Mouse (Mus musculus): ENCODE measurements at regions not wholly inside any gene's neighbourhood (a gene's known extent, or its start where the extent isn't known, plus 50 kb on each side); places are given as distances from the start of the nearest gene placed in this dataset.

DNA sequence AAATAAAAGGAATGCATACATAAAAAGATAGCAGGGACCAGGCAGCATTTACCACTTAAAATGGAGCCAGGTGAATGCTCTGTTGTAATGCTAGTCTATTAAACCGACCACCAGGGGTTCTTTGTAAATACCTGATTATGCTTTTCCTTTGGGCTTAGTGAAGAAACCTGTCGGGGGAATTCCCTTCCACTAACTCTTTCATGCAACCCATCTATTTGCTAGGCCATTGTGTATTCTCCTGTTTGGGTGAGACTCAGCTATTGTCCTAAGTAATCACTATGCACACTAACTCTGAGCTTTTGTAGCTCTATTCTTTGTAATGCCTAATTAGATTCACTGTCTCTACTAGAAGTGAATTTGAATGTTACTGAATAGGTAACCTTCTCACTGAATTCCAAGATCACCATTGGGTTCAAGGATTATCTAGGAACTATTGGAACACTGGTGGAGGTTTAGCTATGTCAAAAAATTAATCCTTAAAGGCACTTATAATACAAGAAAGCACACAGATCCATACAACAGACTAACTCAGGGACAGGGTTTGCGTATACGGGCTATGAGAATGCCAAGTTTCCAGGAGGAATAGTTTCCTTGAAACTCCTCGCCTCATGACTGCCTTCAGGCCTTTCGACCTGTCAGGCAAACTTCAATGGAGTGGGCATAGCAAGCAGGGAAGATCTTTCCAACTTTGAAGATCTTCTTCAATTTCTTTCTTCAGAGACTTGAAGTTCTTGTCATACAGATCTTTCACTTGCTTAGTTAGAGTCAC lies 156.8 kb upstream of the Xrcc4 start:
- TF ChIP-seq CTCF (IDR thresholded peaks at IDR 0.05; ENCODE audit: control insufficient read depth, insufficient read depth, insufficient read length) (no peak), USF1 (IDR thresholded peaks at IDR 0.05; ENCODE audit: low read depth) (no peak), CEBPB (IDR thresholded peaks at IDR 0.05; ENCODE audit: low read depth) (no peak), MYOG (IDR thresholded peaks at IDR 0.05; ENCODE audit: control insufficient read depth, extremely low read depth, insufficient read length) (no peak), MYOD1 (IDR thresholded peaks at IDR 0.05; ENCODE audit: control insufficient read depth, insufficient read length, low read depth) (no peak), MAX (IDR thresholded peaks at IDR 0.05) (no peak), FOSL1 (IDR thresholded peaks at IDR 0.05; ENCODE audit: insufficient read depth, low read length, poor library complexity, severe bottlenecking) (no peak)
